Mouse (Mus musculus): ENCODE data around the gene Pi4ka. TPM values are rescaled to one million over a fixed set of nuclear protein-coding genes. Genes with fewer than 3 reads are reported as not detected.
A peak's percentile ranks its signal among the peaks of the same experiment; 100 is the strongest.

The Pi4ka gene
- polyA plus RNA-seq, 1 experiment from 2014 or later = 33.8 TPM

- H3K27me3 ChIP-seq (ENCODE audit: insufficient read depth, low read length) = no peaks in the 10 kb centered on the region
- peak overlapping the region; percentile 61 for H3K4me2 ChIP-seq
- peak overlapping the region; percentile 72 for H3K4me3 ChIP-seq (ENCODE audit: low read depth, low read length)
- DNase-seq = peak; percentile 17
- no peak for TF ChIP-seq CTCF (IDR thresholded peaks at IDR 0.05; ENCODE audit: low read depth)
- peak overlapping the region; percentile 74 for H3K9ac ChIP-seq
- H3K9me3 ChIP-seq (ENCODE audit: low read depth, low read length) = no peaks in the 10 kb centered on the region
- H3K4me1 ChIP-seq (ENCODE audit: insufficient read depth) = no peaks in the 10 kb centered on the region; the same call in 1 of the 2 replicates
- H3K36me3 ChIP-seq (ENCODE audit: insufficient read depth) = no peaks in the 10 kb centered on the region
- ATAC-seq (ENCODE audit: insufficient read depth) = no peak
- H3K27ac ChIP-seq (ENCODE audit: low read depth) = no peak overlapping the region
- WGBS = 25% methylated on average over 9 of the region's 9 CpGs
Measured at GRCm38 (mm10) chr16:17406512-17407231, 558 bp upstream of the Pi4ka start.

GRCm38 (mm10) chr16:17405271-17405696 lies 830 bp downstream of the Pi4ka start:
- H3K27me3 ChIP-seq (ENCODE audit: insufficient read depth, low read length) = no peaks in the 10 kb centered on the region
- TF ChIP-seq CTCF (IDR thresholded peaks at IDR 0.05; ENCODE audit: low read depth) = no peak
- H3K9me3 ChIP-seq (ENCODE audit: low read depth, low read length) = no peaks in the 10 kb centered on the region
- H3K4me1 ChIP-seq (ENCODE audit: insufficient read depth) = no peaks in the 10 kb centered on the region; the same call in 1 of the 2 replicates
- H3K4me3 ChIP-seq (ENCODE audit: low read depth, low read length) = peak overlapping the region; percentile 72
- WGBS = 0% methylated on average over 22 of the region's 22 CpGs
- peak overlapping the region; percentile 80 for H3K4me2 ChIP-seq
- ATAC-seq (ENCODE audit: insufficient read depth) = peak; percentile 86
- no peaks in the 10 kb centered on the region for H3K36me3 ChIP-seq (ENCODE audit: insufficient read depth)
- peak overlapping the region; percentile 51; the same call in 1 of the 2 replicates for H3K27ac ChIP-seq (ENCODE audit: low read depth)
- peak; percentile 64 for DNase-seq
- peak overlapping the region; percentile 68 for H3K9ac ChIP-seq

GRCm38 (mm10) chr16:17402855-17403254 lies 3.3 kb downstream of the Pi4ka start:
- H3K36me3 ChIP-seq (ENCODE audit: insufficient read depth) = no peaks in the 10 kb centered on the region
- no peak overlapping the region for H3K4me3 ChIP-seq (ENCODE audit: low read depth, low read length)
- peak; percentile 70 for TF ChIP-seq CTCF (IDR thresholded peaks at IDR 0.05; ENCODE audit: low read depth)
- no peaks in the 10 kb centered on the region for H3K9me3 ChIP-seq (ENCODE audit: low read depth, low read length)
- no peak overlapping the region for H3K27ac ChIP-seq (ENCODE audit: low read depth)
- H3K27me3 ChIP-seq (ENCODE audit: insufficient read depth, low read length) = no peaks in the 10 kb centered on the region
- 74% methylated on average over 1 of the region's 1 CpGs for WGBS
- no peak overlapping the region for H3K9ac ChIP-seq
- no peak for ATAC-seq (ENCODE audit: insufficient read depth)
- H3K4me2 ChIP-seq = no peak overlapping the region
- peak; percentile 65 for DNase-seq
- no peaks in the 10 kb centered on the region; the same call in 1 of the 2 replicates for H3K4me1 ChIP-seq (ENCODE audit: insufficient read depth)

GRCm38 (mm10) chr16:17392784-17393183 lies 13.3 kb downstream of the Pi4ka start:
- no peaks in the 10 kb centered on the region for H3K9me3 ChIP-seq (ENCODE audit: low read depth, low read length)
- no peak overlapping the region for H3K4me2 ChIP-seq
- DNase-seq (peak; percentile 28), ATAC-seq (ENCODE audit: insufficient read depth) (no peak)
- WGBS = 61% methylated on average over 4 of the region's 4 CpGs
- no peak for TF ChIP-seq CTCF (IDR thresholded peaks at IDR 0.05; ENCODE audit: low read depth)
- H3K27me3 ChIP-seq (ENCODE audit: insufficient read depth, low read length) = no peaks in the 10 kb centered on the region
- H3K9ac ChIP-seq = no peak overlapping the region
- H3K27ac ChIP-seq (ENCODE audit: low read depth) = no peak overlapping the region
- no peaks in the 10 kb centered on the region for H3K36me3 ChIP-seq (ENCODE audit: insufficient read depth)
- no peak overlapping the region for H3K4me3 ChIP-seq (ENCODE audit: low read depth, low read length)
- no peaks in the 10 kb centered on the region for H3K4me1 ChIP-seq (ENCODE audit: insufficient read depth)

- H3K4me1 ChIP-seq (ENCODE audit: insufficient read depth) = no peaks in the 10 kb centered on the region
- H3K27ac ChIP-seq (ENCODE audit: low read depth) = no peak overlapping the region
- TF ChIP-seq CTCF (IDR thresholded peaks at IDR 0.05; ENCODE audit: low read depth) = no peak
- no peak overlapping the region for H3K4me2 ChIP-seq
- H3K27me3 ChIP-seq (ENCODE audit: insufficient read depth, low read length) = no peaks in the 10 kb centered on the region
- H3K36me3 ChIP-seq (ENCODE audit: insufficient read depth) = peaks cover 27% of the 10 kb centered on the region
- H3K9ac ChIP-seq = no peak overlapping the region
- H3K9me3 ChIP-seq (ENCODE audit: low read depth, low read length) = no peaks in the 10 kb centered on the region
- no peak overlapping the region for H3K4me3 ChIP-seq (ENCODE audit: low read depth, low read length)
- DNase-seq (no peak), ATAC-seq (ENCODE audit: insufficient read depth) (no peak)
- WGBS = 90% methylated on average over 2 of the region's 2 CpGs
Measured at GRCm38 (mm10) chr16:17383594-17384326, 22.4 kb downstream of the Pi4ka start.

- ATAC-seq (ENCODE audit: insufficient read depth) (no peak), DNase-seq (no peak)
- Histone ChIP-seq H3K4me3 (ENCODE audit: low read depth, low read length) (no peak overlapping the region), H3K4me1 (ENCODE audit: insufficient read depth) (no peaks in the 10 kb centered on the region), H3K4me2 (no peak overlapping the region), H3K9ac (no peak overlapping the region), H3K36me3 (ENCODE audit: insufficient read depth) (peaks cover 27% of the 10 kb centered on the region), H3K9me3 (ENCODE audit: low read depth, low read length) (no peaks in the 10 kb centered on the region), H3K27me3 (ENCODE audit: insufficient read depth, low read length) (no peaks in the 10 kb centered on the region), H3K27ac (ENCODE audit: low read depth) (no peak overlapping the region)
- WGBS = 89% methylated on average over 4 of the region's 4 CpGs
- TF ChIP-seq CTCF (IDR thresholded peaks at IDR 0.05; ENCODE audit: low read depth) = no peak
Measured at GRCm38 (mm10) chr16:17382306-17382705, 23.8 kb downstream of the Pi4ka start.

- Histone ChIP-seq H3K36me3 (ENCODE audit: insufficient read depth) (peaks cover 34% of the 10 kb centered on the region), H3K27me3 (ENCODE audit: insufficient read depth, low read length) (no peaks in the 10 kb centered on the region), H3K4me1 (ENCODE audit: insufficient read depth) (no peaks in the 10 kb centered on the region), H3K4me2 (no peak overlapping the region), H3K27ac (ENCODE audit: low read depth) (no peak overlapping the region), H3K4me3 (ENCODE audit: low read depth, low read length) (no peak overlapping the region), H3K9me3 (ENCODE audit: low read depth, low read length) (no peaks in the 10 kb centered on the region), H3K9ac (no peak overlapping the region)
- 90% methylated on average over 4 of the region's 4 CpGs for WGBS
- no peak for TF ChIP-seq CTCF (IDR thresholded peaks at IDR 0.05; ENCODE audit: low read depth)
- no peak for ATAC-seq (ENCODE audit: insufficient read depth)
- DNase-seq = no peak
Measured at GRCm38 (mm10) chr16:17358787-17359186, 47.3 kb downstream of the Pi4ka start.
